In genomic region chr1:96870764-96871307, GRCm38 (mm10) we compare ENCODE assay signal across 10 mouse cellular contexts. TPM values are rescaled to one million over a fixed set of nuclear protein-coding genes. Genes with fewer than 3 reads are reported as not detected.
DNase-seq lines count a peak whose midpoint lies in the region; ATAC-seq lines count a peak whose summit lies in the region.
"Had no signal": no experiment of that assay in that cellular context is flagged by ENCODE, and none has a peak within 500 bp of the region (broad histone marks: within the 10 kb centered on the region; RNA-seq: fewer than 3 reads in every experiment).

No protein-coding gene starts in this region.

- WGBS in intestine, embryonic 14.5 days = 9% methylated on average over 7 of the region's 7 CpGs
- 11% methylated on average over 7 of the region's 7 CpGs for WGBS in intestine, embryonic 16.5 days
- 10% methylated on average over 7 of the region's 7 CpGs for WGBS in forebrain, embryonic 15.5 days
- 12% methylated on average over 7 of the region's 7 CpGs for WGBS in midbrain, embryonic 13.5 days

- peaks cover 14% of the 10 kb centered on the region; the same call in 1 of the 2 replicates for H3K27me3 ChIP-seq in intestine, embryonic 14.5 days (replicated peaks; ENCODE audit: control insufficient read depth, insufficient read depth, low read length)
- H3K27me3 ChIP-seq in intestine, embryonic 16.5 days (replicated peaks; ENCODE audit: control insufficient read depth, insufficient read depth, low read length) = no peaks in the 10 kb centered on the region
- H3K27me3 ChIP-seq in forebrain, embryonic 15.5 days = no peaks in the 10 kb centered on the region
- H3K27me3 ChIP-seq in midbrain, embryonic 13.5 days = no peaks in the 10 kb centered on the region

- no peaks in the 10 kb centered on the region for H3K4me1 ChIP-seq in intestine, embryonic 14.5 days (replicated peaks; ENCODE audit: control insufficient read depth, insufficient read depth, low read length)
- no peaks in the 10 kb centered on the region for H3K4me1 ChIP-seq in intestine, embryonic 16.5 days (ENCODE audit: control insufficient read depth, insufficient read depth, low read length)
- peaks cover 10% of the 10 kb centered on the region for H3K4me1 ChIP-seq in forebrain, embryonic 15.5 days
- 0 out of 2 replicates have a peak, but pooled peaks cover 8% of the 10 kb centered on the region for H3K4me1 ChIP-seq in midbrain, embryonic 13.5 days (replicated peaks)

- ATAC-seq in intestine, embryonic 14.5 days (replicated peaks; ENCODE audit: low FRiP score, low TSS enrichment, low read depth) = no peak
- no peak for ATAC-seq in intestine, embryonic 16.5 days
- no peak for ATAC-seq in forebrain, embryonic 15.5 days (replicated peaks)
- no peak for ATAC-seq in midbrain, embryonic 13.5 days
- ATAC-seq in inflammation-experienced regulatory T-cells, adult 6 months = no peak

- H3K36me3 ChIP-seq in intestine, embryonic 14.5 days (ENCODE audit: control insufficient read depth, insufficient read depth, low read length) = no peaks in the 10 kb centered on the region
- H3K36me3 ChIP-seq in intestine, embryonic 16.5 days (ENCODE audit: control insufficient read depth, insufficient read depth, low read length) = no peaks in the 10 kb centered on the region
- no peaks in the 10 kb centered on the region for H3K36me3 ChIP-seq in forebrain, embryonic 15.5 days
- H3K36me3 ChIP-seq in midbrain, embryonic 13.5 days = no peaks in the 10 kb centered on the region
- H3K36me3 ChIP-seq: G1E had no signal

- no peak overlapping the region for H3K9ac ChIP-seq in intestine, embryonic 14.5 days (ENCODE audit: low read length)
- H3K9ac ChIP-seq in intestine, embryonic 16.5 days (ENCODE audit: low read depth, low read length) = no peak overlapping the region
- H3K9ac ChIP-seq in forebrain, embryonic 15.5 days (replicated peaks) = no peak overlapping the region
- no peak overlapping the region for H3K9ac ChIP-seq in midbrain, embryonic 13.5 days (replicated peaks)

- H3K27ac ChIP-seq in intestine, embryonic 14.5 days (ENCODE audit: low read depth) = no peak overlapping the region
- no peak overlapping the region for H3K27ac ChIP-seq in intestine, embryonic 16.5 days (ENCODE audit: low read length)
- no peak overlapping the region for H3K27ac ChIP-seq in forebrain, embryonic 15.5 days (replicated peaks)
- H3K27ac ChIP-seq in midbrain, embryonic 13.5 days = no peak overlapping the region

- DNase-seq in intestine, embryonic 14.5 days (ENCODE audit: low spot score) = no peak
- peak; percentile 19 for DNase-seq in ES-CJ7 (ENCODE audit: low read depth, low spot score)
- no peak for DNase-seq in T-cell, adult 2 months (ENCODE audit: low spot score)
- no peak for DNase-seq in cerebellum, adult 8-10 months
- DNase-seq: right cerebral cortex, postnatal 25 days had no signal

- H3K9me3 ChIP-seq in intestine, embryonic 14.5 days (ENCODE audit: control insufficient read depth, low read length) = no peaks in the 10 kb centered on the region
- no peaks in the 10 kb centered on the region for H3K9me3 ChIP-seq in intestine, embryonic 16.5 days (ENCODE audit: control insufficient read depth, low read length)
- H3K9me3 ChIP-seq in forebrain, embryonic 15.5 days = no peaks in the 10 kb centered on the region
- no peaks in the 10 kb centered on the region for H3K9me3 ChIP-seq in midbrain, embryonic 13.5 days

- H3K4me3 ChIP-seq in intestine, embryonic 14.5 days (ENCODE audit: low read depth, low read length) = no peak overlapping the region
- H3K4me3 ChIP-seq in intestine, embryonic 16.5 days (ENCODE audit: low read length) = no peak overlapping the region
- peak overlapping the region; percentile 61 for H3K4me3 ChIP-seq in forebrain, embryonic 15.5 days
- H3K4me3 ChIP-seq in midbrain, embryonic 13.5 days (replicated peaks) = peak overlapping the region; percentile 64; the same call in 1 of the 2 replicates

- H3K4me2 ChIP-seq in intestine, embryonic 14.5 days (ENCODE audit: low read length) = peak overlapping the region; percentile 78; the same call in 1 of the 2 replicates
- no peak overlapping the region for H3K4me2 ChIP-seq in intestine, embryonic 16.5 days (ENCODE audit: low read depth, low read length)
- peak overlapping the region; percentile 96 for H3K4me2 ChIP-seq in forebrain, embryonic 15.5 days (replicated peaks)
- peak overlapping the region; percentile 94 for H3K4me2 ChIP-seq in midbrain, embryonic 13.5 days (replicated peaks)

RNA-seq across cellular contexts. Expression of gene Slco4c1, which starts 1.1 kb away (rescaled TPM):
- 0.08 TPM in 1 of 2 replicates, not detected in the other for polyA plus RNA-seq in intestine, embryonic 14.5 days (2014; fragmentation: Nextera tagmentation; extraction: Ambion mirVana)
- 0.02 and 0.07 TPM in 2 replicates for polyA plus RNA-seq in intestine, embryonic 16.5 days (2015; fragmentation: Nextera tagmentation; extraction: Ambion mirVana)
- polyA plus RNA-seq in forebrain, embryonic 15.5 days (2015; fragmentation: Nextera tagmentation; extraction: Ambion mirVana) = 0.33 and 0.53 TPM in 2 replicates
- 0.26 and 0.27 TPM in 2 replicates for polyA plus RNA-seq in midbrain, embryonic 13.5 days (2015; fragmentation: Nextera tagmentation; extraction: Ambion mirVana)
- under 1 TPM in 1 of 3 experiments, not detected in 2; 0.09 TPM for polyA plus RNA-seq in inflammation-experienced regulatory T-cells, adult 6 months (2017; shearing (Covaris generic))
- polyA plus RNA-seq: G1E had no signal

Comparison
In these comparisons a context has a peak if more than half of its experiments do, and no peak if none do; other contexts are left out.
1. H3K4me3 ChIP-seq: peak in forebrain, embryonic 15.5 days (single experiment) and midbrain, embryonic 13.5 days (single experiment); none in intestine, embryonic 14.5 days (single experiment) and intestine, embryonic 16.5 days (single experiment).